In the genomic region with DNA sequence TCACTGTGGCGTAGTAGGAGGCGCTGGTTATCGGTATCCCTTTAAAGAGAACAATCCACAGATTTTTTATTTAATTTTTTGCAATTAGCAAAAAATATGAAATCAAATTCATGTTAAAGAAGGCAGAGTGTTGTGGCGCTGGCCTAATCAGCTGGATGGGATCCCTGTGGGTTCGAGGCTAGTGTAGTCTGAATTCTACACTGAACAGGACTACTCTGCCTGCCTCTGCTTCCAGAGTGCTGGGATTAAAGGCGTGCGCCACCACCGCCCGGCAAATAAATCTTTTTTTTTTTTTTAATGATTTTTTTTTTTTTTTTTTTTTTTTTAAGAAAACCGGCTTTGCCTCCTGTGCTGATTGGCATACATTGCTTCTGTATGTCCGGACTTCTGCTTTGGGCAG, we compare ENCODE assay signal across 9 mouse cellular contexts. TPM values are rescaled to one million over a fixed set of nuclear protein-coding genes. Genes with fewer than 3 reads are reported as not detected.
A peak's percentile ranks its signal among the peaks of the same experiment; 100 is the strongest.
DNase-seq lines count a peak whose midpoint lies in the region; ATAC-seq lines count a peak whose summit lies in the region.
"Had no signal": no experiment of that assay in that cellular context is flagged by ENCODE, and none has a peak within 500 bp of the region (broad histone marks: within the 10 kb centered on the region; RNA-seq: fewer than 3 reads in every experiment).

No protein-coding gene starts in this region.

- H3K27ac ChIP-seq in heart, embryonic 10.5 days: peak overlapping the region; percentile 95
- no peak overlapping the region for H3K27ac ChIP-seq in forebrain, embryonic 14.5 days (ENCODE audit: low read depth, low read length)
- H3K27ac ChIP-seq in liver, embryonic 15.5 days (replicated peaks): no peak overlapping the region

- peak; percentile 32; the same call in 1 of the 2 replicates for ATAC-seq in forebrain, embryonic 14.5 days
- ATAC-seq in liver, embryonic 15.5 days (ENCODE audit: insufficient read depth): no peak

- peaks cover 8% of the 10 kb centered on the region; the same call in 1 of the 2 replicates for H3K4me1 ChIP-seq in heart, embryonic 10.5 days
- H3K4me1 ChIP-seq in forebrain, embryonic 14.5 days (ENCODE audit: control insufficient read depth, insufficient read depth, low read length): no peaks in the 10 kb centered on the region
- H3K4me1 ChIP-seq in liver, embryonic 15.5 days (replicated peaks): peaks cover 25% of the 10 kb centered on the region

- H3K4me3 ChIP-seq in heart, embryonic 10.5 days: peak overlapping the region; percentile 92
- peak overlapping the region; percentile 70 for H3K4me3 ChIP-seq in forebrain, embryonic 14.5 days (ENCODE audit: low read depth, low read length)
- H3K4me3 ChIP-seq in liver, embryonic 15.5 days (replicated peaks): peak overlapping the region; percentile 88

- H3K36me3 ChIP-seq in heart, embryonic 10.5 days: peaks cover 36% of the 10 kb centered on the region
- H3K36me3 ChIP-seq in forebrain, embryonic 14.5 days (ENCODE audit: control insufficient read depth, insufficient read depth, low read length): peaks cover 24% of the 10 kb centered on the region
- peaks cover 33% of the 10 kb centered on the region for H3K36me3 ChIP-seq in liver, embryonic 15.5 days (replicated peaks)

- peak overlapping the region; percentile 91 for H3K4me2 ChIP-seq in forebrain, embryonic 14.5 days (ENCODE audit: low read length)
- H3K4me2 ChIP-seq in liver, embryonic 15.5 days: peak overlapping the region; percentile 78

- DNase-seq in heart, embryonic 10.5 days (ENCODE audit: low spot score): no peak
- no peak for DNase-seq in heart, adult 9 months (ENCODE audit: low spot score in 2 of 2)
- DNase-seq in A20 (ENCODE audit: low read depth, low spot score): peak; percentile 22
- no peak for DNase-seq in forebrain, embryonic 14.5 days (ENCODE audit: low spot score)
- DNase-seq in frontal cortex, postnatal 14 days (ENCODE audit: low spot score in 2 of 2): no peak
- no peak for DNase-seq in embryo, embryonic 10.5 days (ENCODE audit: low spot score)
- no peak for DNase-seq in kidney, postnatal 10 days
- DNase-seq: cerebellum, adult 9-10 months had no signal

- peaks cover 11% of the 10 kb centered on the region for H3K9me3 ChIP-seq in heart, embryonic 10.5 days
- H3K9me3 ChIP-seq in forebrain, embryonic 14.5 days (replicated peaks; ENCODE audit: control insufficient read depth, low read length): peaks cover 12% of the 10 kb centered on the region; the same call in 1 of the 2 replicates
- peaks cover 11% of the 10 kb centered on the region; the same call in 1 of the 2 replicates for H3K9me3 ChIP-seq in liver, embryonic 15.5 days (replicated peaks)

- H3K27me3 ChIP-seq in heart, embryonic 10.5 days (ENCODE audit: insufficient read depth, poor library complexity, severe bottlenecking): no peaks in the 10 kb centered on the region
- no peaks in the 10 kb centered on the region for H3K27me3 ChIP-seq in forebrain, embryonic 14.5 days (replicated peaks; ENCODE audit: control insufficient read depth, insufficient read depth, low read length)
- no peaks in the 10 kb centered on the region for H3K27me3 ChIP-seq in liver, embryonic 15.5 days

- peak overlapping the region; percentile 77 for H3K9ac ChIP-seq in forebrain, embryonic 14.5 days (ENCODE audit: low read length)
- H3K9ac ChIP-seq in liver, embryonic 15.5 days: peak overlapping the region; percentile 88

- 50% methylated on average over 11 of the region's 11 CpGs for WGBS in heart, embryonic 10.5 days
- 53% methylated on average over 11 of the region's 11 CpGs for WGBS in forebrain, embryonic 14.5 days
- 42% methylated on average over 11 of the region's 11 CpGs for whole genome bisulfite sequencing in liver, embryonic 15.5 days (ENCODE audit: insufficient replicate concordance)

RNA-seq across cellular contexts. Expression of a gene that starts 0.7 kb away (rescaled TPM):
- polyA plus RNA-seq in heart, embryonic 10.5 days (2016; fragmentation: Nextera tagmentation; extraction: Ambion mirVana): 34.7 and 35.3 TPM in 2 replicates
- 24.0 and 28.9 TPM in 2 replicates for polyA plus RNA-seq in forebrain, embryonic 14.5 days (2014; fragmentation: Nextera tagmentation; extraction: Ambion mirVana)
- polyA plus RNA-seq in liver, embryonic 15.5 days (2015; fragmentation: Nextera tagmentation; extraction: Ambion mirVana): 17.5 and 18.5 TPM in 2 replicates

RNA-seq across cellular contexts. Expression of a gene that starts 17.7 kb away (rescaled TPM):
- 21.8 and 26.0 TPM in 2 replicates for polyA plus RNA-seq in heart, embryonic 10.5 days (2016; fragmentation: Nextera tagmentation; extraction: Ambion mirVana)
- polyA plus RNA-seq in forebrain, embryonic 14.5 days (2014; fragmentation: Nextera tagmentation; extraction: Ambion mirVana): 23.8 and 24.6 TPM in 2 replicates
- polyA plus RNA-seq in liver, embryonic 15.5 days (2015; fragmentation: Nextera tagmentation; extraction: Ambion mirVana): 12.4 and 14.0 TPM in 2 replicates

RNA-seq across cellular contexts. Expression of a gene that starts 18.8 kb away (rescaled TPM):
- polyA plus RNA-seq in heart, embryonic 10.5 days (2016; fragmentation: Nextera tagmentation; extraction: Ambion mirVana): 1,257 and 1,505 TPM in 2 replicates
- 1,944 and 2,007 TPM in 2 replicates for polyA plus RNA-seq in forebrain, embryonic 14.5 days (2014; fragmentation: Nextera tagmentation; extraction: Ambion mirVana)
- 498 and 561 TPM in 2 replicates for polyA plus RNA-seq in liver, embryonic 15.5 days (2015; fragmentation: Nextera tagmentation; extraction: Ambion mirVana)

RNA-seq across cellular contexts. Expression of a gene that starts 25.4 kb away (rescaled TPM):
- 0.20 and 0.31 TPM in 2 replicates for polyA plus RNA-seq in heart, embryonic 10.5 days (2016; fragmentation: Nextera tagmentation; extraction: Ambion mirVana)
- polyA plus RNA-seq in forebrain, embryonic 14.5 days (2014; fragmentation: Nextera tagmentation; extraction: Ambion mirVana): 1.2 and 1.3 TPM in 2 replicates
- 0.12 and 0.14 TPM in 2 replicates for polyA plus RNA-seq in liver, embryonic 15.5 days (2015; fragmentation: Nextera tagmentation; extraction: Ambion mirVana)
